Mouse (Mus musculus) bone marrow, adult 2 months (tissue): Measurements from ENCODE around the gene Timm17b.

Experiments used
- CTCF ChIP-seq: fragments of 200-500 bp; IDR thresholded peaks from 2 replicates; pipeline ENCODE4 v1.5.1; 2011; ENCODE audit warnings: low read length, control low read depth; ENCODE audit not compliant: control insufficient read depth, insufficient read depth
- POLR2A ChIP-seq: fragments of 200-500 bp; IDR thresholded peaks from 2 replicates; pipeline ENCODE4 v1.6.1; 2011; ENCODE audit warnings: low read depth, mild to moderate bottlenecking, control low read depth, low read length, borderline replicate concordance; ENCODE audit not compliant: control insufficient read depth

DNA sequence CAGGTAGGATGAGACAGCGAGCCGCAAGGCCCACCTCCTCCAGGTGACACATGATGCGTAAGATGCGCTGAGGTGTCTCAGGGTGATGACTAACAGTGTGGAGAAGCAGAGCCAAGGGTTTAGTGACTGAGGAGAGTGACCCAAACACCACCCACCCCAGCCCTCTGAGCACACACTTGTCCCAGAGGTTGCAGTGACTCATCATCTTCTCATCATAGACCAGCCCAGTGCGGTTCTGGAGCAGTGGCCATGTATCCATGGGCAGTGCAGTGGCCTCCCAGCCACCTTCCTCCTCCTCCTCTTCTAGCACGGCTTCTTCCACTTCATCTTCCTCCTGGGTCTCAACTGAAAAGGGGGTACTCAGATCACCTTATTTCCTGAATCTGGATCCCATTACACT, 38.5 kb downstream of the Timm17b start:
- TF ChIP-seq POLR2A = no peak
- TF ChIP-seq CTCF = no peak
